Mouse (Mus musculus): ENCODE results near the gene Pde12. TPM values are rescaled to one million over a fixed set of nuclear protein-coding genes. Genes with fewer than 3 reads are reported as not detected.
"Not testable (repeated sequence)": the region's sequence is repeated elsewhere in the genome, so short reads cannot be mapped to it uniquely, and the experiment has no call there.

The Pde12 gene
- polyA plus RNA-seq, 1 experiment from 2014 or later = 13.5 TPM

DNA sequence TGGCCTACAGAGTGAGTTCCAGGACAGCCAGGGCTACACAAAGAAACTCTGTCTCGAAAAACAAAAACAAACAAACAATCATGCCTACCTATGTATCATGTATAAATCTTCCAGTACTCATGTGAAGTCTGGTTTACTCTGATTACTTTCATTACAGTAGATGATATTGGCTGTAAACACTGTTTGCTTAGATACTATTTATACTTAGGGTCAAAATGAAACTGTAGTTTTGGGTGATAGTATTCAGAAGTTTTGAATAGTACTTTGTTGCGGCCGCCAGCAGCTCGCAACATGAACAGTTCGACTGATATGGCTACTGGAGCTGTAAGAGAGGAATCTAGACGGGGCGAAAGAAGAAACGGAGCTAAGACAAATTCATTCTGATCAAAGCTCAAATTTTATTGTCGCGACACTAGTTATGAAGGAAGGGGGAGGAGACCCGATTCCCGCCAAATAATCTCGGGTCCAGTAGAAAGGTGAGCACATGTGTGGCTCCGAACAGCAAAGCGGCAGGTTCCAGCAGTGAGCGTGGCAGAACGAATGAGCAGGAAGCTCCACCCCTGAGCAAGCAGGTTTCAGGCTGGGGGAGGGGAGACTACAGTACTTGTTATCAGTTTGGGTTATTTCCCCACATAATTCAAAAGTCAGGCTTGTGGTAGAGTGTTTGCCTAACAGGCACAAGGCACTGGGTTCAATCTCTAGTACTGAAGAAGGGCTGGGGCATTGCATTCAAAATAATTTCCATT is 2.4 kb upstream of the Pde12 start:
- not testable (repeated sequence) for ATAC-seq (ENCODE audit: low FRiP score); H3K9me3 ChIP-seq (ENCODE audit: control insufficient read depth, low read length); H3K4me3 ChIP-seq (replicated peaks; ENCODE audit: low read length); H3K27me3 ChIP-seq (ENCODE audit: control insufficient read depth, insufficient read depth, low read length); DNase-seq (ENCODE audit: low spot score); H3K4me2 ChIP-seq (replicated peaks); H3K36me3 ChIP-seq (replicated peaks; ENCODE audit: control insufficient read depth, insufficient read depth); H3K9ac ChIP-seq; H3K27ac ChIP-seq
- 71% methylated on average over 17 of the region's 17 CpGs for WGBS
- H3K4me1 ChIP-seq (replicated peaks; ENCODE audit: control insufficient read depth, insufficient read depth, low read length) = peaks cover 23% of the 10 kb centered on the region

DNA sequence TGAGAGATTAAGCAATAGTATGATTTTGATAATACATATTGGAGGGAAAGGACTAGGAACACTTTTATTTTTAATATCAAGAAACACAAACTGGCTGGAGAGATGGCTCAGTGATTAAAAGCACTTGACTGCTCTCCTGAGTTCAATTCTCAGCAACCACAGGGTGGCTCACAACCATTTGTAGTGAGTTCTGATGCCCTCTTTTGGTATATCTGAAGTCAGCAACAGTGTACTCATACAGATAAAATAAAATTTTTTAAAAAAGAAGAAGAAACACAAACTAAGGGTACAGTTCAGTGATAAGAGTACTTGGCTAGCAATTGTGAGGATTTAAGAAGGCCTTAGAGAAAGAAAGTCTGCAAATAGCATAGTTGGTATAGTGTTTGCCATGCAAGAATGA is 1.3 kb upstream of the Pde12 start:
- Histone ChIP-seq H3K36me3 (replicated peaks; ENCODE audit: control insufficient read depth, insufficient read depth) (peaks cover 6% of the 10 kb centered on the region), H3K27ac (no peak overlapping the region), H3K9me3 (ENCODE audit: control insufficient read depth, low read length) (no peaks in the 10 kb centered on the region), H3K4me3 (replicated peaks; ENCODE audit: low read length) (no peak overlapping the region), H3K4me1 (replicated peaks; ENCODE audit: control insufficient read depth, insufficient read depth, low read length) (peaks cover 26% of the 10 kb centered on the region), H3K27me3 (ENCODE audit: control insufficient read depth, insufficient read depth, low read length) (no peaks in the 10 kb centered on the region), H3K4me2 (replicated peaks) (no peak overlapping the region), H3K9ac (no peak overlapping the region)
- no peak for DNase-seq (ENCODE audit: low spot score)
- no peak for ATAC-seq (ENCODE audit: low FRiP score)

DNA sequence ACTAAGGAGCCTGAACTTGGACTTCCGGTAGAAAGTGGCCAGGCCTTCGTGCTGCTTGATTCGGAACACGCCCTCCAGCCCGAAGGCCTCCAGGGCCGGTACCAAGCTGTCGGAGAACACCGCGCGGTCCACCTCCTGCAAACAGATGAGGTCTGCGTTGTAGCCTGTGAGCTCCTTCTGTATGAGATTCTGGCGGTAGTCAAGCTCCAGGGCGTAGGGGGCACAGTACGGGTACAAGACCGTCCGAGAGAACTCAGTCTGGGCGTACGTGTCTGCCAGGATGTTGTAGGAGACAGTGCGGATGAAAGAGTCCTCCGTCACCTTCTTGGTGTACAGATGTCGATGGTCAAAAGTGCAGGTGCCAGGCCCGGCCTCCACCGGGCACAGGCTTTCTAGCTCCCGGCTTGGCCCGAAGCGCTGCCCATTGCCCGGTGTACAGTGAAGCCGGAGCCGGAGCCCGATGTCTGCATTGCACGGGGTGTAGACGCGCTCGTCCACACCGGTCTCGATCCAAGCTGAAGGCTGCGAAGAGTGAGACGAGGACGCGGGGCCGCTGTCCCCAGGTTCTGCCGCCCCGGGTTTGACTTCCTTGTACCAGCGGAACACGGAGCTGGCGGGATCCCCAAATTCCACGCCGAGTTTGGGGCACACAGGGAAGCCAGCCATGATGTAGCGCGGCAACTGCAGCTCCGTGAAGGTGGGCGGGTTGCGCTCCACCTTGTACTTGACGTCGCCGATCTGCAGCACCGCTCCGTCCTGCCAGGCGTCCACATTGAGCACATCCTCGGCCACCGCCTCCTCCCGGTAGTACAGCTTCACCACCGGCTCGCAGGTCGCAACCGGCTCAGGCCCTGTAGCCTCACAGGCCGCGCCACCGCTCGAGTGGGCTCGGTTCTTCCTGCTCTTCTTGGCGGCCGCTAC is 1.1 kb downstream of the Pde12 start:
- peak; percentile 43; the same call in 1 of the 2 replicates for ATAC-seq (ENCODE audit: low FRiP score)
- H3K27ac ChIP-seq = peak overlapping the region; percentile 88
- peaks cover 26% of the 10 kb centered on the region for H3K4me1 ChIP-seq (replicated peaks; ENCODE audit: control insufficient read depth, insufficient read depth, low read length)
- H3K4me2 ChIP-seq (replicated peaks) = peak overlapping the region; percentile 100
- no peaks in the 10 kb centered on the region for H3K9me3 ChIP-seq (ENCODE audit: control insufficient read depth, low read length)
- peak overlapping the region; percentile 86 for H3K4me3 ChIP-seq (replicated peaks; ENCODE audit: low read length)
- DNase-seq (ENCODE audit: low spot score) = no peak
- no peaks in the 10 kb centered on the region for H3K27me3 ChIP-seq (ENCODE audit: control insufficient read depth, insufficient read depth, low read length)
- WGBS = 1% methylated on average over 69 of the region's 73 CpGs
- peaks cover 26% of the 10 kb centered on the region for H3K36me3 ChIP-seq (replicated peaks; ENCODE audit: control insufficient read depth, insufficient read depth)
- H3K9ac ChIP-seq = peak overlapping the region; percentile 80

DNA sequence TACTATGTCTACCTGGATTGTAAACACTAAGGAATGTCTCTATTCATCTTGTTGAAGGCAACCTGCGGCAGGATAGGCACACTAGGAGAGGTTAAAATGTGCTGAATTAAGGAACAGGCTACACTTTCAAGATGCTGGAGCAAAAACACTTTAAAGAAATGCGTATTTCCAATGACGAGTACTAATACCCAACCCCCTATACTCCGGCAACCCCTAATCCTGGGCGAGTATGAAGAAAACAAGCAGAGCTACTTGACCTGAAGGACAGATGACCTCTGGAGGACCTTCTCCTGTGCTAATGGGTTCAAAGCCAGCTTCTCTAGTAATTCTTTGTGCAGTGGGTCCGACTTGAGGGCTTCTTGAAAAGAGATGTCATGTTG is 1.7 kb downstream of the Pde12 start:
- peak overlapping the region; percentile 100 for H3K4me2 ChIP-seq (replicated peaks)
- peaks cover 29% of the 10 kb centered on the region for H3K36me3 ChIP-seq (replicated peaks; ENCODE audit: control insufficient read depth, insufficient read depth)
- no peaks in the 10 kb centered on the region for H3K9me3 ChIP-seq (ENCODE audit: control insufficient read depth, low read length)
- H3K4me3 ChIP-seq (replicated peaks; ENCODE audit: low read length) = peak overlapping the region; percentile 86
- peak overlapping the region; percentile 80 for H3K9ac ChIP-seq
- DNase-seq (ENCODE audit: low spot score) (no peak), ATAC-seq (ENCODE audit: low FRiP score) (no peak)
- peaks cover 26% of the 10 kb centered on the region for H3K4me1 ChIP-seq (replicated peaks; ENCODE audit: control insufficient read depth, insufficient read depth, low read length)
- no peak overlapping the region for H3K27ac ChIP-seq
- no peaks in the 10 kb centered on the region for H3K27me3 ChIP-seq (ENCODE audit: control insufficient read depth, insufficient read depth, low read length)
- 24% methylated on average over 6 of the region's 6 CpGs for WGBS

DNA sequence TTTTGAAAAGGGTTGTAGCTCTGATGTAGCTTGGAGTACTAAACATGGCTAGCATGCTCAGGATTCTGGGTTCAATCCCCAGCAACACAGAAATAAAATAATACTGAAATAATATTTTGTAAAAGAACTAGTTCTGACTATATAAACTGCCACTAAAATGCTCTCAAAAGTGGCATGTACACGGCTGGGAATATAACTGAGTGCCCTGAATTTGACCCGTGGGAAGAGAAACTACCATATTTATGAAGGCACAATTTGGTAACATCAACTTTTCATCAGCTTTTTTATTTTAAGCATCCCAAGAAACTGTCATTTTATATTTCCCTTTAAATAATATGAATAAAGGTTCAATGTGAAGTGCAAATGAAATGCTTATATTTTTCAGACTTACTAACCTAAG is 5.8 kb downstream of the Pde12 start:
- ATAC-seq (ENCODE audit: low FRiP score) (no peak), DNase-seq (ENCODE audit: low spot score) (no peak)
- H3K4me1 ChIP-seq (replicated peaks; ENCODE audit: control insufficient read depth, insufficient read depth, low read length) = peaks cover 20% of the 10 kb centered on the region
- H3K9me3 ChIP-seq (ENCODE audit: control insufficient read depth, low read length) = no peaks in the 10 kb centered on the region
- no peaks in the 10 kb centered on the region for H3K27me3 ChIP-seq (ENCODE audit: control insufficient read depth, insufficient read depth, low read length)
- WGBS = 94% methylated on average over 2 of the region's 2 CpGs
- no peak overlapping the region for H3K27ac ChIP-seq
- no peak overlapping the region for H3K4me3 ChIP-seq (replicated peaks; ENCODE audit: low read length)
- no peak overlapping the region for H3K9ac ChIP-seq
- H3K36me3 ChIP-seq (replicated peaks; ENCODE audit: control insufficient read depth, insufficient read depth) = peaks cover 52% of the 10 kb centered on the region
- no peak overlapping the region for H3K4me2 ChIP-seq (replicated peaks)

DNA sequence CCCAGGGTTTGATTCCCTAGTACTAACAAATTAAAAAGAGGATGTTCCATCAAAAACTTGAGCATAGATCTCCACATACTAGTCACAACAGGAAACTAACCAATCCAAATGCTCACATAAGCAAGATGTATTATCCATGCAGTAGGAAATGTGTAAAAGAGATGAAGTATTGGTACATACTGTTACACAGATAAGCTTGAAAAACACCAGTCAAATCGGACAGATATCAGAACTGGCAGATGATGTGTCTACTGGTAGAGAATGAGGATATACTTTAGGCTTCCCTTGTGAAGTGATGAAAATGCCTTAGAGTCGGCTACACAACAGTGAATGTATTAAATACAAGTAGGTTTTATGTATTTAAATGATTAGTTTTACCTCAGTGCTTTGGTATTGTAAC is 7.2 kb downstream of the Pde12 start:
- DNase-seq (ENCODE audit: low spot score) = no peak
- 84% methylated on average over 2 of the region's 2 CpGs for WGBS
- Histone ChIP-seq H3K4me3 (replicated peaks; ENCODE audit: low read length) (no peak overlapping the region), H3K4me2 (replicated peaks) (no peak overlapping the region), H3K36me3 (replicated peaks; ENCODE audit: control insufficient read depth, insufficient read depth) (peaks cover 65% of the 10 kb centered on the region), H3K27ac (no peak overlapping the region), H3K27me3 (ENCODE audit: control insufficient read depth, insufficient read depth, low read length) (no peaks in the 10 kb centered on the region), H3K4me1 (replicated peaks; ENCODE audit: control insufficient read depth, insufficient read depth, low read length) (peaks cover 8% of the 10 kb centered on the region), H3K9me3 (ENCODE audit: control insufficient read depth, low read length) (no peaks in the 10 kb centered on the region), H3K9ac (no peak overlapping the region)
- ATAC-seq (ENCODE audit: low FRiP score) = no peak

DNA sequence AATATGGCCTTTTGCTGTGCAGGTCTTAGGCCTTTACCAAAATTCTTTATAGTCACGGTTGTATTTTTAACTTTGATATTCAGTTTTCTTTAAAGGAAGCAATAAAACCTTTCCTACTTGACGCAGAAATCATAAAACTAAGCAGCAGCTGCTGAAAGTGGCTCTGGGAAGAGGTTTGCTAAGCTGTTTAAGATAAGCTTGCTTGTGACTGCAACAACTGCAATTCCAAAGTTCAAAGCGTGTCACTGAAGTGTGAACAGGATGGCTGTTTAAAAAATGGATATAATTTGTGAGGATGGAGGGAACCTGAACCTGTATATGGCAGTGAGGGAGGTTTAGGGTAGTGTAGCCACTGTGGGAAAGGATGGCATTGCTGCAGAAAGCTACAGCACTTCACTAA is 7.7 kb downstream of the Pde12 start:
- Histone ChIP-seq H3K27ac (no peak overlapping the region), H3K4me3 (replicated peaks; ENCODE audit: low read length) (no peak overlapping the region), H3K9me3 (ENCODE audit: control insufficient read depth, low read length) (no peaks in the 10 kb centered on the region), H3K4me2 (replicated peaks) (no peak overlapping the region), H3K4me1 (replicated peaks; ENCODE audit: control insufficient read depth, insufficient read depth, low read length) (peaks cover 3% of the 10 kb centered on the region; the same call in 1 of the 2 replicates), H3K9ac (no peak overlapping the region), H3K27me3 (ENCODE audit: control insufficient read depth, insufficient read depth, low read length) (no peaks in the 10 kb centered on the region), H3K36me3 (replicated peaks; ENCODE audit: control insufficient read depth, insufficient read depth) (peaks cover 69% of the 10 kb centered on the region)
- ATAC-seq (ENCODE audit: low FRiP score) (no peak), DNase-seq (ENCODE audit: low spot score) (no peak)
- WGBS = 94% methylated on average over 3 of the region's 3 CpGs

DNA sequence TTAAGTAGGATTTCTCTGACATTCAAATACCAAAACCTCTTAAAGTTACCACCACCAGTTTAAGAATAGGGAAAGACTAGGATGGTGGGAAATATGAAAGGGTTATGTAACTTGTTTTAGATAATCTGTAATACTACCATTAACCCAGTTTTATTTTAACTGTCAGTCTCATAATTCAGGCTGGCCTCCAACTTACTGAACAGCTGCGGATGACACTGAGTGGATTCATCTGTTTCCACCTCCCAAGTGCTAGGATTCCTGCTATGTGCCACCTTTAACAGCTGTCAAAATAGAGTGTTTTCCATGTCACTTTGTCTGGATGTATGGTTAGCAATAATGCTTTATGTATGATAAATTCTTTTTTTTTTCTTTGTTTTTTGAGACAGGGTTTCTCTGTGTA is 9.4 kb downstream of the Pde12 start:
- Histone ChIP-seq H3K4me2 (replicated peaks) (no peak overlapping the region), H3K9me3 (ENCODE audit: control insufficient read depth, low read length) (no peaks in the 10 kb centered on the region), H3K9ac (no peak overlapping the region), H3K27me3 (ENCODE audit: control insufficient read depth, insufficient read depth, low read length) (no peaks in the 10 kb centered on the region), H3K4me1 (replicated peaks; ENCODE audit: control insufficient read depth, insufficient read depth, low read length) (no peaks in the 10 kb centered on the region), H3K4me3 (replicated peaks; ENCODE audit: low read length) (no peak overlapping the region), H3K27ac (no peak overlapping the region), H3K36me3 (replicated peaks; ENCODE audit: control insufficient read depth, insufficient read depth) (peaks cover 72% of the 10 kb centered on the region)
- WGBS = 86% methylated on average over 1 of the region's 1 CpGs
- DNase-seq (ENCODE audit: low spot score) (no peak), ATAC-seq (ENCODE audit: low FRiP score) (no peak)

DNA sequence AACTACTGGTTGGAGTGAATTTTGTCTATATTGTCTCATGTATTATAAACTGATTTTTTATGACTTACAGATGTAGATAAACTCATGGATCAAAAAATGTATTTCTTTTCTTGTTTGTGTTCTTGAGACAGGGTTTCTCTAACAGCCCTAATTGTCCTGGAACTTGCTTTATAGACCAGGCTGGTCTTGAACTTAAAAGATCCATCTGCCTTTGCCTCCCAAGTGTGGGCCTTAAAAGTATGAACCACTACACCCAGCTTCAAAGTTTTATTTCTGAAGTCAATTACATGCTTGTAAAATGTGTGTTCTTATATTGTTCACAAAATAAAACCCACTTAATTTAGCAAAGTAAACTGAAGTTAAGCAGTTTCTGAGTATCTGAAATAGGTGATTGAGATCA is 11.5 kb downstream of the Pde12 start:
- no peak for ATAC-seq (ENCODE audit: low FRiP score)
- Histone ChIP-seq H3K4me1 (replicated peaks; ENCODE audit: control insufficient read depth, insufficient read depth, low read length) (no peaks in the 10 kb centered on the region), H3K36me3 (replicated peaks; ENCODE audit: control insufficient read depth, insufficient read depth) (peaks cover 76% of the 10 kb centered on the region), H3K4me3 (replicated peaks; ENCODE audit: low read length) (no peak overlapping the region), H3K9ac (no peak overlapping the region), H3K27me3 (ENCODE audit: control insufficient read depth, insufficient read depth, low read length) (no peaks in the 10 kb centered on the region), H3K27ac (no peak overlapping the region), H3K9me3 (ENCODE audit: control insufficient read depth, low read length) (no peaks in the 10 kb centered on the region), H3K4me2 (replicated peaks) (no peak overlapping the region)
- no peak for DNase-seq (ENCODE audit: low spot score)

All from hindbrain, embryonic 14.5 days (tissue).